Mouse (Mus musculus): ENCODE data around the gene Dnali1. TPM values are rescaled to one million over a fixed set of nuclear protein-coding genes. Genes with fewer than 3 reads are reported as not detected.

The Dnali1 gene
- polyA plus RNA-seq, 1 experiment from 2014 or later: 1.4 TPM

DNA sequence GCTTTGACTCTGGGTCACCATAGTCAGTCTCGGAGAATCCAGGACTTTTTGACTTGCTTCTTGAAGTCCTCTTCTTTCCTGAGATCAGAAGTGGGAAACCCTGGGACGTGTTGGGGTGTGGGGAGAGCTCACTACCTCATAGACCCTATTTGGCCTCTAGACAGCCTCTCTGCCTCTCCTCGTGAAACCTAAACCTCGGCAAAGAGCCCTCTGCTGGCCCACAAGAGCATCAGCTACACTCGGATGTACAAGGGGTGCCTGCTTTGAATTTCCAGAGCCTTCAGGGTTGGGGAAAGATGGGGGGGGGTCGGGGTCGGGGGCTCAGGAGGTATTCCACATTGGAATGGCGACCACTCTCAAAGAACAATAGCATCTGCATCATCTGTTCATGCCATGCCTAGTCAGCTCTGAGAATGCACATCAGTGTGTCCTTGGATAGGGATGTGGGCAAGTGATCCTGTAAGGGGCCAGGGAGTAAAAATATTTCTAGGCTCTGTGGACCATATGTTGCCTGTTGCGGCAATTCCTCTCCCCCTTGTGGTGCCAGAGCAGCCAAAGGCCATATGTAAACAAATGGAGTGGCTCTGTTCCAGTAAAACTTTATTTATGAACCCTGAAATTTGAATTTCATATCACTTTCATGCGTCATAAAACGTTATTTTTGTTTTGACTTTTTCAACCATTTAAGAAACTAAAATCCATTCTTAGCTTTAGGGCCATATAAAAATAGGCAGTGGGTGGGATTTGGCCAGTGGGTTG lies 44.5 kb downstream of the Dnali1 start:
- Histone ChIP-seq H3K9me3 (no peaks in the 10 kb centered on the region), H3K4me3 (no peak overlapping the region), H3K4me2 (no peak overlapping the region), H3K36me3 (no peaks in the 10 kb centered on the region), H3K4me1 (replicated peaks) (no peaks in the 10 kb centered on the region), H3K27ac (replicated peaks) (no peak overlapping the region), H3K9ac (no peak overlapping the region), H3K27me3 (peaks cover 7% of the 10 kb centered on the region; the same call in 1 of the 2 replicates)
- no peak for ATAC-seq (ENCODE audit: low FRiP score, low read depth)
- 34% methylated on average over 11 of the region's 11 CpGs for WGBS

DNA sequence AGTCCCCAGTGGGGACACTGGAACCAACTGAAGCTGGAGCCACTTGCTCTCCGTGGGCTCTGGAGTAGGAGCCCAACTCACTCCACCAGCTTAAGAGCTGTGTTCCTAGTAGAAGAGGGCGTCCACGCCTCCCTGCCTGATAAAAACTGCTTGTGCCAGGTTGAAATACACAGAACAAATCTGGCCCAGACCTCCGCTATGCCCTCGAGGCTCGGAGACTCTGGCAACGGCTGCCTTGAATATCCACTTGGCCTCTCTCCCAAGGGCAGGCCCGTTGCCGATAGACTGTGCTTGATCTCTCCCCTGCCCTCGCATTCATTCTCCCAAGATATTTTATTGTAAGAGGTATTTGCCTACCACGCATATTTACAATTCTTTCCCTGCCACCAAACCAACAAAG lies 48.1 kb downstream of the Dnali1 start:
- ATAC-seq (ENCODE audit: low FRiP score, low read depth): no peak
- Histone ChIP-seq H3K4me2 (no peak overlapping the region), H3K36me3 (no peaks in the 10 kb centered on the region), H3K27ac (replicated peaks) (no peak overlapping the region), H3K4me3 (no peak overlapping the region), H3K4me1 (replicated peaks) (no peaks in the 10 kb centered on the region), H3K9ac (no peak overlapping the region), H3K9me3 (no peaks in the 10 kb centered on the region), H3K27me3 (no peaks in the 10 kb centered on the region)
- 79% methylated on average over 11 of the region's 11 CpGs for WGBS

DNA sequence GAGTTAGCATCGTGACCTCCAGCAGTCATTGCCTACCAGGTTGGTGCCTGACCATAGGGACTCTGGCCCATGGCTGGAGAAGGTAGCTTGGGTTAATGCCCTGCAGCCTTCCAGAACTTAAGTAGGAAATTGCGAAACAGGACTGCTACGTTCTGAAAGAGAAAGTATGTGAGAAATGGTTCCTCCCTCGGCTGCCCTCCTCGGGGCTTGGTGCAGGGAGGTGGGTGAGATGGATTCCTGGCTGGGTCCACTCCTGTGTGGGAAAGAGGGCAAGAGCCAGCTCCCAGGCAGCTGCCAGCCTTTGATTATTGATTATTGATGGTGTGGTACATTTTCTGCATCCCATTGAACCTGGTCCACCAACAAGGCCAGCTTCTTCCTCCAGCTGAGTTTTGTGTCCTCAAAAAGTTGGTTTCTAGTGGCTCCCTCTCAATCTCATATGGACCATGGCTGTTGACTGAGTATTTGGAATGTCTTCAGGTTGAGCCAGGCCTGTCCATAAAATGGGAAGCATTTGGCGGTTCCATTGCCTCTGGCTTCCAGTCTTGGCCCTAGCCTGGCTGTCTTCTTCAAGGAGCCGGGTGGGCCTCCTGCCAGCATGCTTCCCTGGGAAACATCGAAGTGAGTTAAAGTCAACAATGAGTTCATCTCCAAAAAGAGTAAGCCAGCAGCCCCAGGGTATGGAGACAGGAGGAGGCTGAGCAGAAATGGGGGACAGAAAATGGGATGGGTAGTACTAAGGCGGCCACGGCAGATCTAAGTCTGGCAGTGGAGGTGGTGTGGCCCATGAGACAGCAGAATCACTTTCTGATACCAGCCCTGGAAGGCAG lies 49.5 kb downstream of the Dnali1 start, which contains the start of gene Gnl2:
Gene Gnl2, plus strand, starts transcription at position 780 of the 830 bp plus-strand sequence.
- Histone ChIP-seq H3K4me2 (no peak within 1 kb of the TSS), H3K27ac (replicated peaks) (no peak within 1 kb of the TSS), H3K27me3 (no peaks in the 10 kb centered on the region), H3K9me3 (no peaks in the 10 kb centered on the region), H3K4me1 (replicated peaks) (no peaks in the 10 kb centered on the region), H3K4me3 (no peak within 1 kb of the TSS), H3K36me3 (no peaks in the 10 kb centered on the region), H3K9ac (no peak within 1 kb of the TSS)
- 91% methylated on average over 10 of the region's 10 CpGs for WGBS
- no peak for ATAC-seq (ENCODE audit: low FRiP score, low read depth)

DNA sequence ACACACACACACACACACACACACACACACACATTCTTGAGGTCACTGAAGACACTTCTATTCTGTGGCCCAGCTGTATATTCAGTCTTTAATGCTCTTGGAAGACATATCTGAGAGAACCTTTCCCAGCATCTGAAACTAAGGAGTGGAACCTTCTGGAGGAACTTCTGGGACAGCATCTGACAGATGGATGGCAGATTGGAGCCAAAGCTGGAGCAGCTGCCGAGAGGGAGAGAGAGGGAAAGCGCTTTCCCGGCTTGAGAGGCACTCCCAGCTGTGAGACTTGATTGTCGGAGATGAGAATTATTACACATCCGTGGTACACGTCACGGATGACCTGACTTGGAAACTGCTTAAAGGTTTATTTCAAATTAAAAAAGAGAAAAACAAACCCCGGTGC lies 56.8 kb downstream of the Dnali1 start:
- Histone ChIP-seq H3K9ac (no peak overlapping the region), H3K36me3 (no peaks in the 10 kb centered on the region), H3K27me3 (peaks cover 7% of the 10 kb centered on the region; the same call in 1 of the 2 replicates), H3K27ac (replicated peaks) (no peak overlapping the region), H3K4me2 (no peak overlapping the region), H3K4me3 (no peak overlapping the region), H3K4me1 (replicated peaks) (no peaks in the 10 kb centered on the region), H3K9me3 (no peaks in the 10 kb centered on the region)
- no peak for ATAC-seq (ENCODE audit: low FRiP score, low read depth)
- WGBS: 46% methylated on average over 8 of the region's 8 CpGs

DNA sequence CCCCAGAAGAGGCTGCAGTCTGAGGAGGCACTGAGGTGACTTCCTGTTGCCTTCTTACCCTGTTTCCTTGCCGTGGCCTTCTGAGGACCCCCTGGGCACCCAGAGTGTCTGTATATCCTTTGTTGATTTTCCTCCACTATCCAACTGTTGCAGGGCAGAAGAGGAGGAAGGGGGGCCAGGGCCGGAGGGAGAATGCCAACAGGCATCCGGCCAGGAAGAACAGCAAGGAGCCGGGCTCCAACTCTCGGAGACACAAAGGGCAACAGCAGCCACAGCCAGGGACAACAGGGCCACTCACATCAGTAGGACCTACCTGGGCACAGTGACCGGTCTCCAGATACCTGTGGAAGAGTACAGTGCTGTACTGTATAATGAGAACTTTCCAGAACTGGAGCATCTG lies 57.3 kb downstream of the Dnali1 start:
- Histone ChIP-seq H3K27ac (replicated peaks) (no peak overlapping the region), H3K4me3 (no peak overlapping the region), H3K9me3 (no peaks in the 10 kb centered on the region), H3K9ac (no peak overlapping the region), H3K4me2 (no peak overlapping the region), H3K36me3 (no peaks in the 10 kb centered on the region), H3K4me1 (replicated peaks) (no peaks in the 10 kb centered on the region), H3K27me3 (peaks cover 7% of the 10 kb centered on the region; the same call in 1 of the 2 replicates)
- ATAC-seq (ENCODE audit: low FRiP score, low read depth): no peak
- WGBS: 57% methylated on average over 6 of the region's 6 CpGs

DNA sequence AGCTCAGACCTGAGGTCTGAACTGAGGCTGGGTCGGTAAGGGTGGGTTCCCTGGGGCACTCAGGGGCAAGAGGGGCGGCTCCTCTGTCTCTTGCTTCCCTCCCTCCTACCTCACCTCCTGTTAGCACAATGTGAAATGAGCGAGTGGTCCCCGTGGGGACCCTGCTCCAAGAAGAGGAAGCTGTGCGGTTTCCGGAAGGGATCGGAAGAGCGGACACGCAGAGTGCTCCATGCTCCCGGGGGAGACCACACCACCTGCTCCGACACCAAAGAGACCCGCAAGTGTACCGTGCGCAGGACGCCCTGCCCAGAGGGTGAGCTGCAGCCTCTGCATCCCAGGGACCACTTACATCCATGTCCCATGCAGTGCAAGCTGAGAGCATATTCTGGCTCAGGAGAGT lies 58.0 kb downstream of the Dnali1 start:
- Histone ChIP-seq H3K4me1 (replicated peaks) (no peaks in the 10 kb centered on the region), H3K36me3 (no peaks in the 10 kb centered on the region), H3K27me3 (peaks cover 7% of the 10 kb centered on the region; the same call in 1 of the 2 replicates), H3K9ac (no peak overlapping the region), H3K27ac (replicated peaks) (no peak overlapping the region), H3K4me3 (no peak overlapping the region), H3K4me2 (no peak overlapping the region), H3K9me3 (no peaks in the 10 kb centered on the region)
- 52% methylated on average over 15 of the region's 15 CpGs for WGBS
- ATAC-seq (ENCODE audit: low FRiP score, low read depth): no peak

Other genes with a start within 250 kb of the Dnali1 start
- 46.3 and 50.4 TPM in 2 replicates for gene Yrdc, start 215.0 kb downstream of the Dnali1 start, polyA plus RNA-seq (2015; fragmentation: Nextera tagmentation; extraction: Ambion mirVana)
- gene 1110065P20Rik, start 214.5 kb downstream of the Dnali1 start, polyA plus RNA-seq (2015; fragmentation: Nextera tagmentation; extraction: Ambion mirVana): 98.8 and 103 TPM in 2 replicates
- gene Maneal, start 203.5 kb downstream of the Dnali1 start, polyA plus RNA-seq (2015; fragmentation: Nextera tagmentation; extraction: Ambion mirVana): 15.9 and 16.0 TPM in 2 replicates
- gene Epha10, start 184.8 kb downstream of the Dnali1 start, polyA plus RNA-seq (2015; fragmentation: Nextera tagmentation; extraction: Ambion mirVana): 12.8 and 13.5 TPM in 2 replicates
- gene 9930104L06Rik, start 128.7 kb downstream of the Dnali1 start, polyA plus RNA-seq (2015; fragmentation: Nextera tagmentation; extraction: Ambion mirVana): 13.1 and 15.1 TPM in 2 replicates
- gene Cdca8, start 126.4 kb downstream of the Dnali1 start, polyA plus RNA-seq (2015; fragmentation: Nextera tagmentation; extraction: Ambion mirVana): 37.1 and 40.7 TPM in 2 replicates
- 2.0 and 3.4 TPM in 2 replicates for gene Rspo1, start 79.3 kb downstream of the Dnali1 start, polyA plus RNA-seq (2015; fragmentation: Nextera tagmentation; extraction: Ambion mirVana)
- gene Gnl2, start 49.1 kb downstream of the Dnali1 start, polyA plus RNA-seq (2015; fragmentation: Nextera tagmentation; extraction: Ambion mirVana): 85.8 and 92.7 TPM in 2 replicates
- 22.7 and 23.8 TPM in 2 replicates for gene Snip1, start 969 bp upstream of the Dnali1 start, polyA plus RNA-seq (2015; fragmentation: Nextera tagmentation; extraction: Ambion mirVana)
- 139 and 149 TPM in 2 replicates for gene Meaf6, start 19.4 kb upstream of the Dnali1 start, polyA plus RNA-seq (2015; fragmentation: Nextera tagmentation; extraction: Ambion mirVana)
- gene Zc3h12a, start 62.1 kb upstream of the Dnali1 start, polyA plus RNA-seq (2015; fragmentation: Nextera tagmentation; extraction: Ambion mirVana): 0.22 and 0.26 TPM in 2 replicates

All from hindbrain, embryonic 15.5 days (tissue).